Mouse (Mus musculus) embryonic facial prominence, embryonic 15.5 days (tissue): Measurements from ENCODE around the gene Klrb1b. TPM values are rescaled to one million over a fixed set of nuclear protein-coding genes. Genes with fewer than 3 reads are reported as not detected.
"Not testable (repeated sequence)": the region's sequence is repeated elsewhere in the genome, so short reads cannot be mapped to it uniquely, and the experiment has no call there.

ENCODE experiments used
- ATAC-seq: fragments of 200-750 bp; cut with Nextera tagmentation; 2 replicates; pipeline ENCODE4 v1.8.0; 2017; ENCODE audit warnings: low read depth, moderate TSS enrichment; ENCODE audit not compliant: insufficient number of reproducible peaks, low FRiP score, low TSS enrichment
- H3K27ac ChIP-seq: fragments of 300-500 bp; sonication (generic); replicated peaks from 2 replicates; pipeline ENCODE4 v1.5.1; 2015; ENCODE audit warnings: mild to moderate bottlenecking, inconsistent platforms
- H3K27me3 ChIP-seq: fragments of 300-500 bp; sonication (generic); 2 replicates; pipeline ENCODE4 v1.6.1; 2015; ENCODE audit warnings: inconsistent platforms
- H3K36me3 ChIP-seq: fragments of 300-500 bp; sonication (generic); 2 replicates; pipeline ENCODE4 v1.6.1; 2015; ENCODE audit warnings: mild to moderate bottlenecking, inconsistent platforms
- H3K4me1 ChIP-seq: fragments of 300-500 bp; sonication (generic); 2 replicates; pipeline ENCODE4 v1.6.1; 2015; ENCODE audit warnings: inconsistent platforms
- H3K4me2 ChIP-seq: fragments of 300-500 bp; sonication (generic); replicated peaks from 2 replicates; pipeline ENCODE4 v1.6.1; 2015; ENCODE audit warnings: mild to moderate bottlenecking, inconsistent platforms
- H3K4me3 ChIP-seq: fragments of 300-500 bp; sonication (generic); replicated peaks from 2 replicates; pipeline ENCODE4 v1.5.1; 2015; ENCODE audit warnings: mild to moderate bottlenecking, inconsistent platforms
- H3K9ac ChIP-seq: fragments of 300-500 bp; sonication (generic); 2 replicates; pipeline ENCODE4 v1.6.1; 2015; ENCODE audit warnings: inconsistent platforms
- H3K9me3 ChIP-seq: fragments of 300-500 bp; sonication (generic); replicated peaks from 2 replicates; pipeline ENCODE4 v1.6.1; 2016; ENCODE audit warnings: inconsistent platforms
- WGBS: fragments of 180-500 bp; shearing (Covaris S2); methylation state at CpG from one replicate; pipeline ENCODE4 v1.1.7; 2015; 5-methylcytosine and 5-hydroxymethylcytosine counted together
- polyA plus RNA-seq: library from polyadenylated mRNA; unstranded; fragments of >200 nt; fragmentation: Nextera tagmentation; extraction: Ambion mirVana; gene quantifications from 2 replicates; pipeline ENCODE4 v1.2.1, GENCODE M21; 2015

Klrb1b gene
- polyA plus RNA-seq, 1 experiment from 2014 or later = not detected

- not testable (repeated sequence) for H3K27me3 ChIP-seq, H3K36me3 ChIP-seq, H3K9me3 ChIP-seq
- ATAC-seq = peak; percentile 62; the same call in 1 of the 2 replicates
- Histone ChIP-seq H3K27ac (peak overlapping the region; percentile 92), H3K9ac (peak overlapping the region; percentile 57), H3K4me2 (peak overlapping the region; percentile 59), H3K4me1 (peaks cover 17% of the 10 kb centered on the region), H3K4me3 (peak overlapping the region; percentile 66)
- WGBS = under 1% methylated on average over 20 of the region's 20 CpGs
Measured at GRCm38 (mm10) chr6:128798772-128799143, 27.4 kb downstream of the Klrb1b start.

GRCm38 (mm10) chr6:128797936-128798771, 28.0 kb downstream of the Klrb1b start:
- no peaks in the 10 kb centered on the region for H3K27me3 ChIP-seq
- 10% methylated on average over 15 of the region's 15 CpGs for WGBS
- peaks cover 17% of the 10 kb centered on the region for H3K4me1 ChIP-seq

GRCm38 (mm10) chr6:128797185-128797905, 28.8 kb downstream of the Klrb1b start:
- 63% methylated on average over 12 of the region's 12 CpGs for WGBS
- Histone ChIP-seq H3K36me3 (no peaks in the 10 kb centered on the region), H3K4me2 (peak overlapping the region; percentile 59), H3K9me3 (no peaks in the 10 kb centered on the region), H3K27ac (peak overlapping the region; percentile 48; the same call in 1 of the 2 replicates), H3K4me3 (peak overlapping the region; percentile 66; the same call in 1 of the 2 replicates), H3K9ac (no peak overlapping the region), H3K27me3 (no peaks in the 10 kb centered on the region), H3K4me1 (peaks cover 14% of the 10 kb centered on the region)
- no peak for ATAC-seq

More at GRCm38 (mm10) chr6:128797936-128798771, 28.0 kb downstream of the Klrb1b start:
- no peaks in the 10 kb centered on the region for H3K9me3 ChIP-seq
- peak overlapping the region; percentile 66 for H3K4me3 ChIP-seq
- no peaks in the 10 kb centered on the region for H3K36me3 ChIP-seq
- H3K4me2 ChIP-seq = peak overlapping the region; percentile 59
- H3K27ac ChIP-seq = peak overlapping the region; percentile 48; the same call in 1 of the 2 replicates
- peak overlapping the region; percentile 16; the same call in 1 of the 2 replicates for H3K9ac ChIP-seq
- ATAC-seq = no peak

GRCm38 (mm10) chr6:128796321-128796955, 29.7 kb downstream of the Klrb1b start:
- Histone ChIP-seq H3K36me3 (no peaks in the 10 kb centered on the region), H3K9ac (no peak overlapping the region), H3K27ac (no peak overlapping the region), H3K4me2 (no peak overlapping the region), H3K9me3 (no peaks in the 10 kb centered on the region), H3K27me3 (no peaks in the 10 kb centered on the region), H3K4me3 (no peak overlapping the region), H3K4me1 (peaks cover 14% of the 10 kb centered on the region)
- 62% methylated on average over 8 of the region's 8 CpGs for WGBS
- no peak for ATAC-seq

- Histone ChIP-seq H3K4me3 (no peak overlapping the region), H3K9ac (no peak overlapping the region), H3K27ac (no peak overlapping the region), H3K4me1 (peaks cover 9% of the 10 kb centered on the region), H3K4me2 (no peak overlapping the region), H3K27me3 (no peaks in the 10 kb centered on the region), H3K36me3 (no peaks in the 10 kb centered on the region), H3K9me3 (no peaks in the 10 kb centered on the region)
- 58% methylated on average over 6 of the region's 6 CpGs for WGBS
- ATAC-seq = no peak
Measured at GRCm38 (mm10) chr6:128793734-128794133, 32.4 kb downstream of the Klrb1b start.

- H3K9ac ChIP-seq, H3K27ac ChIP-seq, ATAC-seq, H3K4me2 ChIP-seq, H3K36me3 ChIP-seq, H3K27me3 ChIP-seq, H3K4me1 ChIP-seq, H3K9me3 ChIP-seq, H3K4me3 ChIP-seq: not testable (repeated sequence)
- WGBS = 93% methylated on average over 4 of the region's 4 CpGs
Measured at GRCm38 (mm10) chr6:128790491-128790994, 35.6 kb downstream of the Klrb1b start.

GRCm38 (mm10) chr6:128789115-128789514, 37.0 kb downstream of the Klrb1b start, which contains the start of gene Klrb1c:
Klrb1c (minus strand) TSS chr6:128789215.
- no peaks in the 10 kb centered on the region for H3K27me3 ChIP-seq
- H3K4me1 ChIP-seq = no peaks in the 10 kb centered on the region
- no peak within 1 kb of the TSS for H3K9ac ChIP-seq
- H3K36me3 ChIP-seq = no peaks in the 10 kb centered on the region
- no peak for ATAC-seq
- H3K9me3 ChIP-seq = no peaks in the 10 kb centered on the region
- H3K4me2 ChIP-seq = no peak within 1 kb of the TSS
- no peak within 1 kb of the TSS for H3K4me3 ChIP-seq
- H3K27ac ChIP-seq = no peak within 1 kb of the TSS
- whole genome bisulfite sequencing = 81% methylated on average over 2 of the region's 2 CpGs

- Histone ChIP-seq H3K4me2 (no peak overlapping the region), H3K9me3 (no peaks in the 10 kb centered on the region), H3K36me3 (no peaks in the 10 kb centered on the region), H3K4me3 (no peak overlapping the region), H3K9ac (no peak overlapping the region), H3K27me3 (no peaks in the 10 kb centered on the region), H3K4me1 (no peaks in the 10 kb centered on the region), H3K27ac (no peak overlapping the region)
- ATAC-seq = no peak
- 88% methylated on average over 1 of the region's 1 CpGs for WGBS
Measured at GRCm38 (mm10) chr6:128788517-128788916, 37.6 kb downstream of the Klrb1b start.

- not testable (repeated sequence) for H3K4me1 ChIP-seq, H3K4me3 ChIP-seq, H3K27me3 ChIP-seq, H3K9ac ChIP-seq, ATAC-seq, H3K36me3 ChIP-seq, H3K27ac ChIP-seq, H3K4me2 ChIP-seq, H3K9me3 ChIP-seq
- WGBS = 78% methylated on average over 1 of the region's 1 CpGs
Measured at GRCm38 (mm10) chr6:128786396-128786795, 39.7 kb downstream of the Klrb1b start.

- Histone ChIP-seq H3K27me3 (no peaks in the 10 kb centered on the region), H3K9me3 (no peaks in the 10 kb centered on the region), H3K9ac (no peak overlapping the region), H3K4me3 (no peak overlapping the region), H3K36me3 (no peaks in the 10 kb centered on the region), H3K4me2 (peak overlapping the region; percentile 22; the same call in 1 of the 2 replicates), H3K27ac (no peak overlapping the region; the same call in 1 of the 2 replicates), H3K4me1 (no peaks in the 10 kb centered on the region)
- 0 out of 2 replicates have a peak, but pooled peaks have one; percentile 29 for ATAC-seq
- WGBS = 68% methylated on average over 10 of the region's 10 CpGs
Measured at GRCm38 (mm10) chr6:128769481-128770253, 56.5 kb downstream of the Klrb1b start.
